Mouse (Mus musculus): Measurements from ENCODE around the gene Ripor2. TPM values are rescaled to one million over a fixed set of nuclear protein-coding genes. Genes with fewer than 3 reads are reported as not detected.

The Ripor2 gene
- polyA plus RNA-seq, 1 experiment from 2014 or later = 4.4 TPM

DNA sequence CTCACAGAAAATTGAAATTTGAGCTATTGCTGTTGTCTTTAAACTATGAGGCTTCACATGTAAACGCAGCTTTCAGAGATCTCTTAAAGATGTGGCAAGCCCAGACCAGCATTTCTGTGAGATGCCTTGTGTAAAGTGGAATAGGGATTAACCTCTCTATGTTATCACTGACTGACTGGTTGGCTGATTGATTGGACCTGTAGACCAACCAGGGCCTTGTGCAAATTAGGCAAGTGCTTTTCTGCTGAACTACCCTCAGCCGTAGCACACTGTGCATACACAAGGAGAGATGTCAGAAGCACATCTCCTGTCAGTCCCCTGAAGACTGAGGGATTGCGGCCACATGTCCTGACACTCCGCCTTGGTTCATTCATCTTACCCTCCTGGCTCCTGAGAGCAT is 29.9 kb upstream of the Ripor2 start:
- Histone ChIP-seq H3K36me3 (ENCODE audit: control insufficient read depth, insufficient read depth) (no peaks in the 10 kb centered on the region), H3K4me1 (ENCODE audit: control insufficient read depth, low read depth, low read length) (peaks cover 55% of the 10 kb centered on the region), H3K27me3 (ENCODE audit: control insufficient read depth, insufficient read depth, low read depth, low read length) (no peaks in the 10 kb centered on the region), H3K4me3 (ENCODE audit: low read depth, low read length) (no peak overlapping the region; the same call in 1 of the 2 replicates), H3K9ac (ENCODE audit: low read depth, low read length) (peak overlapping the region; percentile 33), H3K4me2 (ENCODE audit: low read depth, low read length) (peak overlapping the region; percentile 46), H3K9me3 (replicated peaks; ENCODE audit: control insufficient read depth, low read length) (no peaks in the 10 kb centered on the region), H3K27ac (ENCODE audit: low read length) (peak overlapping the region; percentile 89)
- 70% methylated on average over 4 of the region's 4 CpGs for WGBS (ENCODE audit: insufficient replicate concordance)
- peak; percentile 40; the same call in 1 of the 2 replicates for ATAC-seq (ENCODE audit: low read depth)

DNA sequence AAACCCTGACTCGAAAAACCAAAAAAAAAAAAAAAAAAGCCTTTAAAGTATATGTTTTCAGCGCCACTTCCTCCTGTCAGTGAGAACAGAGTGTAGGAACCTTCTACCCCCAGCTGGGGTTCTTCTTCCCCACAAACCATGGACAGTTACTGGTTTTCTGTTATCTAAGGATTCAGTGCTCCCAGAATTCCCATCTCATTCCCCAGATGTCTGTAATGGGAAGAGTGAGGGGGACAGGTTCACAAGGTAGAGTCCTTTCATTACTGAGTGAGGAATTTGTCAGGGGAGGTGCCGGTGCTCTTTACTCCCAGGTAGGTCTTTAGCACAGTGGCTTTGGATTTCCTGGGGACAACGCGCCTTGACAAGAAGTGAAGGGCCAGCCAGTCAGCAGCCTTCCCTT is 20.6 kb upstream of the Ripor2 start:
- no peak overlapping the region for H3K4me2 ChIP-seq (ENCODE audit: low read depth, low read length)
- H3K4me1 ChIP-seq (ENCODE audit: control insufficient read depth, low read depth, low read length) = peaks cover 7% of the 10 kb centered on the region
- no peak overlapping the region for H3K27ac ChIP-seq (ENCODE audit: low read length)
- no peak for ATAC-seq (ENCODE audit: low read depth)
- no peak overlapping the region for H3K9ac ChIP-seq (ENCODE audit: low read depth, low read length)
- no peaks in the 10 kb centered on the region for H3K27me3 ChIP-seq (ENCODE audit: control insufficient read depth, insufficient read depth, low read depth, low read length)
- H3K9me3 ChIP-seq (replicated peaks; ENCODE audit: control insufficient read depth, low read length) = no peaks in the 10 kb centered on the region
- 69% methylated on average over 5 of the region's 5 CpGs for WGBS (ENCODE audit: insufficient replicate concordance)
- H3K36me3 ChIP-seq (ENCODE audit: control insufficient read depth, insufficient read depth) = no peaks in the 10 kb centered on the region
- H3K4me3 ChIP-seq (ENCODE audit: low read depth, low read length) = no peak overlapping the region

GRCm38 (mm10) chr13:24564706-24565105 is 17.3 kb upstream of the Ripor2 start:
- peaks cover 7% of the 10 kb centered on the region for H3K4me1 ChIP-seq (ENCODE audit: control insufficient read depth, low read depth, low read length)
- H3K9ac ChIP-seq (ENCODE audit: low read depth, low read length) = no peak overlapping the region
- no peak overlapping the region for H3K27ac ChIP-seq (ENCODE audit: low read length)
- no peaks in the 10 kb centered on the region for H3K27me3 ChIP-seq (ENCODE audit: control insufficient read depth, insufficient read depth, low read depth, low read length)
- no peak overlapping the region for H3K4me2 ChIP-seq (ENCODE audit: low read depth, low read length)
- no peaks in the 10 kb centered on the region for H3K9me3 ChIP-seq (replicated peaks; ENCODE audit: control insufficient read depth, low read length)
- ATAC-seq (ENCODE audit: low read depth) = no peak
- 84% methylated on average over 8 of the region's 8 CpGs for WGBS (ENCODE audit: insufficient replicate concordance)
- no peak overlapping the region for H3K4me3 ChIP-seq (ENCODE audit: low read depth, low read length)
- no peaks in the 10 kb centered on the region for H3K36me3 ChIP-seq (ENCODE audit: control insufficient read depth, insufficient read depth)

DNA sequence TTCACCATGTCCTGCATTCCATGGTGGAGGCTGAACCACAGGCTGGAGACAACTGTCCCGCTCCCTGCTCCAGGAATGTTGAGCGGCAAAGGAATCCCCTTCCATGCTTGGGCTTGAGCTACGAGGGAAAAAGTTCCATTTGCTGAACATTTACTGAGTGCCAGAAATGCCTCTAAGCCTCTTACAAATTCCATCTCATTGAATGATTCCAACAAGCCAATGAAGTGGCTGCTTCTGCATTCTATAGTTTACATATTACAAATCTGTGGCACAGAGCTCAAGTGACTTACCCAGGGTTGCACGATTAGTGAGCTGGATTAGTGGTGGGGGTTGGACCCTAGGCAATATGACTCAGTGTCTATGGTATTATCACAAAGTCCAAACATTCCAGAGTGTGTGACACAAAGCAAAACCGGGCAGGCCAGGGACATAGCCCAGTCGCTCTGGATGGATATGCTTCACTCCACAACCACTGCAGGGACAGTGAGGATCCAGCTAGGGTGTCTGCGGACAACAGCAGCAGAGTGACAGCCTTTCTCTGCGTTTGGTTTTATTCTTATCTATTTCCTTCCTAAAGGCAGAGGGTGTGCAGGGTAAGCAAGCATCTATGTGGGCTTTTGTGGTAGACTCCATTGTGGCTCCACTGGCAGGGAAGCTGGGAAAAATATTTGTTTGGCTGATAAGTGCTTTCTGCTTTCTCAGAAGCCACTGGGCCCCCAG is 16.6 kb upstream of the Ripor2 start:
- Histone ChIP-seq H3K27me3 (ENCODE audit: control insufficient read depth, insufficient read depth, low read depth, low read length) (no peaks in the 10 kb centered on the region), H3K9ac (ENCODE audit: low read depth, low read length) (no peak overlapping the region), H3K27ac (ENCODE audit: low read length) (peak overlapping the region; percentile 52), H3K4me3 (ENCODE audit: low read depth, low read length) (no peak overlapping the region), H3K9me3 (replicated peaks; ENCODE audit: control insufficient read depth, low read length) (no peaks in the 10 kb centered on the region), H3K36me3 (ENCODE audit: control insufficient read depth, insufficient read depth) (no peaks in the 10 kb centered on the region), H3K4me2 (ENCODE audit: low read depth, low read length) (no peak overlapping the region), H3K4me1 (ENCODE audit: control insufficient read depth, low read depth, low read length) (peaks cover 7% of the 10 kb centered on the region)
- ATAC-seq (ENCODE audit: low read depth) = peak; percentile 53; the same call in 1 of the 2 replicates
- WGBS (ENCODE audit: insufficient replicate concordance) = 40% methylated on average over 8 of the region's 8 CpGs

- Histone ChIP-seq H3K27me3 (ENCODE audit: control insufficient read depth, insufficient read depth, low read depth, low read length) (no peaks in the 10 kb centered on the region), H3K4me2 (ENCODE audit: low read depth, low read length) (no peak overlapping the region), H3K9ac (ENCODE audit: low read depth, low read length) (no peak overlapping the region), H3K9me3 (replicated peaks; ENCODE audit: control insufficient read depth, low read length) (no peaks in the 10 kb centered on the region), H3K27ac (ENCODE audit: low read length) (peak overlapping the region; percentile 52), H3K4me3 (ENCODE audit: low read depth, low read length) (no peak overlapping the region), H3K4me1 (ENCODE audit: control insufficient read depth, low read depth, low read length) (peaks cover 7% of the 10 kb centered on the region), H3K36me3 (ENCODE audit: control insufficient read depth, insufficient read depth) (no peaks in the 10 kb centered on the region)
- ATAC-seq (ENCODE audit: low read depth) = peak; percentile 35; the same call in 1 of the 2 replicates
- whole genome bisulfite sequencing (ENCODE audit: insufficient replicate concordance) = 42% methylated on average over 3 of the region's 3 CpGs
Measured at GRCm38 (mm10) chr13:24565950-24566320, 16.1 kb upstream of the Ripor2 start.

GRCm38 (mm10) chr13:24567176-24567811 is 14.7 kb upstream of the Ripor2 start:
- peaks cover 7% of the 10 kb centered on the region for H3K4me1 ChIP-seq (ENCODE audit: control insufficient read depth, low read depth, low read length)
- H3K9me3 ChIP-seq (replicated peaks; ENCODE audit: control insufficient read depth, low read length) = no peaks in the 10 kb centered on the region
- H3K27ac ChIP-seq (ENCODE audit: low read length) = no peak overlapping the region
- H3K4me2 ChIP-seq (ENCODE audit: low read depth, low read length) = no peak overlapping the region
- 74% methylated on average over 11 of the region's 11 CpGs for WGBS (ENCODE audit: insufficient replicate concordance)
- H3K27me3 ChIP-seq (ENCODE audit: control insufficient read depth, insufficient read depth, low read depth, low read length) = no peaks in the 10 kb centered on the region
- H3K4me3 ChIP-seq (ENCODE audit: low read depth, low read length) = no peak overlapping the region
- no peak overlapping the region for H3K9ac ChIP-seq (ENCODE audit: low read depth, low read length)
- H3K36me3 ChIP-seq (ENCODE audit: control insufficient read depth, insufficient read depth) = no peaks in the 10 kb centered on the region
- ATAC-seq (ENCODE audit: low read depth) = no peak

DNA sequence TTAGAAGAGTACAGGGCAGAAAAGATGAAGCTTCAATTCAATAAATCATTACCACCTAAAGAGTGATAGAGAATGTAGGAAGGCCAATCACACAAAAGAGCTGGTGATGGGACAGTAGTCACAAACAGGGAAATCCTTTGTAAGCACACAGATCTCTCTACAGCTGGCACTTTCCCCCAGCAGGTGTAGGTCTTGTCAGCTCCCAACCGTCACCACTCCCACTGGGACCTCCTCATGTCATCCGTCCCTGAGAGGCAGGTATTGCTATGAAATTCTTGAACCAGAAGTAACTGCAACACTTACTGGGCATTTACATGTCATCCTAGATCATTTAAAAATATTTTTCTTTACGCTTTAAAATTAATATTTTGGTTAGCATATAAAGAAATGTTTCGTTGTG is 12.9 kb upstream of the Ripor2 start:
- Histone ChIP-seq H3K4me2 (ENCODE audit: low read depth, low read length) (no peak overlapping the region), H3K27me3 (ENCODE audit: control insufficient read depth, insufficient read depth, low read depth, low read length) (no peaks in the 10 kb centered on the region), H3K27ac (ENCODE audit: low read length) (no peak overlapping the region), H3K4me3 (ENCODE audit: low read depth, low read length) (no peak overlapping the region), H3K4me1 (ENCODE audit: control insufficient read depth, low read depth, low read length) (peaks cover 7% of the 10 kb centered on the region), H3K9ac (ENCODE audit: low read depth, low read length) (no peak overlapping the region), H3K9me3 (replicated peaks; ENCODE audit: control insufficient read depth, low read length) (no peaks in the 10 kb centered on the region), H3K36me3 (ENCODE audit: control insufficient read depth, insufficient read depth) (no peaks in the 10 kb centered on the region)
- WGBS (ENCODE audit: insufficient replicate concordance) = 73% methylated on average over 4 of the region's 4 CpGs
- ATAC-seq (ENCODE audit: low read depth) = no peak

GRCm38 (mm10) chr13:24570716-24571115 is 11.3 kb upstream of the Ripor2 start:
- no peak overlapping the region for H3K4me2 ChIP-seq (ENCODE audit: low read depth, low read length)
- H3K9me3 ChIP-seq (replicated peaks; ENCODE audit: control insufficient read depth, low read length) = no peaks in the 10 kb centered on the region
- no peak overlapping the region for H3K27ac ChIP-seq (ENCODE audit: low read length)
- WGBS (ENCODE audit: insufficient replicate concordance) = 43% methylated on average over 2 of the region's 2 CpGs
- H3K9ac ChIP-seq (ENCODE audit: low read depth, low read length) = no peak overlapping the region
- ATAC-seq (ENCODE audit: low read depth) = no peak
- H3K27me3 ChIP-seq (ENCODE audit: control insufficient read depth, insufficient read depth, low read depth, low read length) = no peaks in the 10 kb centered on the region
- peaks cover 11% of the 10 kb centered on the region for H3K4me1 ChIP-seq (ENCODE audit: control insufficient read depth, low read depth, low read length)
- H3K4me3 ChIP-seq (ENCODE audit: low read depth, low read length) = no peak overlapping the region
- no peaks in the 10 kb centered on the region for H3K36me3 ChIP-seq (ENCODE audit: control insufficient read depth, insufficient read depth)

DNA sequence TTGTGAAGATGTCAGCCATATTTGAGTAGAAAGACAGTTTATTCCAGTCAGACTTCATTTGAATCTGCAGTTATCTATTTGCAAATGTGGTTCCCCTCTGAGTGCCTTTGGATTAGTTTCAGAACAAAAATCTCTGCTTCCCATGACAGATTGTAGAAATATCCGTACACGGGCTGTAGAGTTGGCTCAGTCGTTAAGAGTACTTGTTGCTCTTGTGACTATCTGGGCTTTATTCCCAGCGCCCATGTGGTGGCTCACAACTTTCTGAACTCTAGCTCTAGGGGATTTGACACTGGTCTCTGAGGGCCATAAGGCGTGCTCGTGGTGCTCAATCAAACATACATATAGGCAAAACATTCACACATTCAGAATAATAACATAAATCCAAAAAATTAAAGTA is 10.1 kb upstream of the Ripor2 start:
- H3K36me3 ChIP-seq (ENCODE audit: control insufficient read depth, insufficient read depth) = no peaks in the 10 kb centered on the region
- H3K4me1 ChIP-seq (ENCODE audit: control insufficient read depth, low read depth, low read length) = peaks cover 19% of the 10 kb centered on the region
- H3K4me3 ChIP-seq (ENCODE audit: low read depth, low read length) = no peak overlapping the region
- no peaks in the 10 kb centered on the region for H3K27me3 ChIP-seq (ENCODE audit: control insufficient read depth, insufficient read depth, low read depth, low read length)
- no peak overlapping the region for H3K9ac ChIP-seq (ENCODE audit: low read depth, low read length)
- no peak overlapping the region for H3K4me2 ChIP-seq (ENCODE audit: low read depth, low read length)
- no peaks in the 10 kb centered on the region for H3K9me3 ChIP-seq (replicated peaks; ENCODE audit: control insufficient read depth, low read length)
- no peak for ATAC-seq (ENCODE audit: low read depth)
- 69% methylated on average over 6 of the region's 6 CpGs for WGBS (ENCODE audit: insufficient replicate concordance)
- H3K27ac ChIP-seq (ENCODE audit: low read length) = no peak overlapping the region
